Mouse (Mus musculus) myocyte (in vitro differentiated cells): ENCODE measurements around the gene Ppp1r12c.

Experiments
- POLR2A ChIP-seq: IDR thresholded peaks from one replicate; pipeline ENCODE4 v1.6.1; 2011; ENCODE audit warnings: low read depth, mild to moderate bottlenecking, control low read depth, moderate library complexity; ENCODE audit not compliant: insufficient read length
- USF1 ChIP-seq: IDR thresholded peaks from one replicate; pipeline ENCODE4 v1.6.1; 2011; ENCODE audit warnings: low read depth, mild to moderate bottlenecking, control low read depth, moderate library complexity

- TF ChIP-seq POLR2A (no peak), USF1 (no peak)
Observed at GRCm38 (mm10) chr7:4473940-4474339, 27.5 kb downstream of the Ppp1r12c start.
